Mouse (Mus musculus) neural tube, embryonic 12.5 days (tissue): ENCODE measurements around the gene Btaf1. TPM values are rescaled to one million over a fixed set of nuclear protein-coding genes. Genes with fewer than 3 reads are reported as not detected.

ENCODE experiments used
- ATAC-seq: fragments of 200-750 bp; cut with Nextera tagmentation; 2 replicates; pipeline ENCODE4 v1.8.0; 2017; ENCODE audit warnings: low read depth, mild to moderate bottlenecking, moderate TSS enrichment, moderate library complexity; ENCODE audit not compliant: low FRiP score
- H3K27ac ChIP-seq: fragments of 300-500 bp; sonication (generic); 2 replicates; pipeline ENCODE4 v1.5.1; 2016
- H3K27me3 ChIP-seq: fragments of 300-500 bp; sonication (generic); replicated peaks from 2 replicates; pipeline ENCODE4 v1.6.1; 2016; ENCODE audit warnings: mild to moderate bottlenecking
- H3K36me3 ChIP-seq: fragments of 300-500 bp; sonication (generic); 2 replicates; pipeline ENCODE4 v1.6.1; 2016; ENCODE audit warnings: mild to moderate bottlenecking
- H3K4me1 ChIP-seq: fragments of 300-500 bp; sonication (generic); 2 replicates; pipeline ENCODE4 v1.6.1; 2016
- H3K4me2 ChIP-seq: fragments of 300-500 bp; sonication (generic); replicated peaks from 2 replicates; pipeline ENCODE4 v1.6.1; 2016; ENCODE audit warnings: mild to moderate bottlenecking
- H3K4me3 ChIP-seq: fragments of 300-500 bp; sonication (generic); 2 replicates; pipeline ENCODE4 v1.5.1; 2016
- H3K9ac ChIP-seq: fragments of 300-500 bp; sonication (generic); 2 replicates; pipeline ENCODE4 v1.6.1; 2016; ENCODE audit warnings: mild to moderate bottlenecking
- H3K9me3 ChIP-seq: fragments of 300-500 bp; sonication (generic); 2 replicates; pipeline ENCODE4 v1.6.1; 2016; ENCODE audit warnings: mild to moderate bottlenecking
- WGBS: fragments of 180-500 bp; shearing (Covaris S2); methylation state at CpG from one replicate; pipeline ENCODE4 v1.1.7; 2016; 5-methylcytosine and 5-hydroxymethylcytosine counted together
- polyA plus RNA-seq: library from polyadenylated mRNA; unstranded; fragments of >200 nt; fragmentation: Nextera tagmentation; extraction: Ambion mirVana; gene quantifications from 2 replicates; pipeline ENCODE4 v1.2.1, GENCODE M21; 2016

The Btaf1 gene
- polyA plus RNA-seq, 1 experiment from 2014 or later: 17.3 TPM

DNA sequence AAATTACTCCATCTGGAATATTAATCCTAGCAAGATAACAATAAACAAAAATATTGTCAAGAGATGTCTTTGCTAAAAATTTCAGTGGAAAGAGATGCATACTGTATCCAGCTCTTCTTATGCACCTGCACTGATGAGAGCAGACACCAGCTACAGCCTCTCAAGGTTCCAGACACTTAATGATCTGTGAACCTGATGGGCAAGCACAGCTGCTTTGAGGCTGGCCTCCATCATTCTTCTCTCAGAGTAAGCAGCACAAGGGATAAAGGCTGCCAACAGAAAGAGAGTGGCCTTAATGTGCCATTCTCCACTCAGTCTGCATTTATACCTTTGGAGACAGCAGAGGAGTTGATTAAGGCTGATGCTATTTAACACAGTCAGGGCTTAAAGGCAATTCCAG is 115.0 kb downstream of the Btaf1 start:
- no peaks in the 10 kb centered on the region for H3K9me3 ChIP-seq
- H3K9ac ChIP-seq: no peak overlapping the region
- H3K4me2 ChIP-seq: no peak overlapping the region
- no peak for ATAC-seq
- no peak overlapping the region for H3K27ac ChIP-seq
- peaks cover 3% of the 10 kb centered on the region; the same call in 1 of the 2 replicates for H3K36me3 ChIP-seq
- no peaks in the 10 kb centered on the region for H3K27me3 ChIP-seq
- no peak overlapping the region for H3K4me3 ChIP-seq
- H3K4me1 ChIP-seq: no peaks in the 10 kb centered on the region

DNA sequence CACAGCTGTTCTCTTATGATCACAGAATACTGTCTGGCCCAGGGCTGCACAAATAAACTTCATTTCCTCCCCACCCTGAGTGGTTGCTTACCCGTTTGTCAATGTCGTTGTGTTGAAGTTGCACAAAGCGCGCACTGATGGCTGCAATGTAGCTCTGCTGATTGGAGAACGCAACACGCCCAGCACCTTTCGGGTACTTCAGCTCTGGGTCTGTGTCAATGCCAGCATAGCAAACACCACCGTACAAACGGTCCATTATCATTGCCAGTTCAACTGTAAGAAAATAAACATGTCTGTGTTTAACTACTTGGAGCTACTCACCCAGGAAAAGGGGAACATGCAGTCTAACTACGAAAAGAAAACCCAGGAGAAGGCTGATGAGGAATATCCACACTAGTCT is 118.6 kb downstream of the Btaf1 start:
- Histone ChIP-seq H3K4me1 (no peaks in the 10 kb centered on the region), H3K4me3 (no peak overlapping the region), H3K4me2 (no peak overlapping the region), H3K27ac (no peak overlapping the region), H3K36me3 (0 out of 2 replicates have a peak, but pooled peaks cover under 1% of the 10 kb centered on the region), H3K9ac (no peak overlapping the region), H3K27me3 (no peaks in the 10 kb centered on the region), H3K9me3 (no peaks in the 10 kb centered on the region)
- no peak for ATAC-seq
- WGBS: 79% methylated on average over 10 of the region's 10 CpGs

DNA sequence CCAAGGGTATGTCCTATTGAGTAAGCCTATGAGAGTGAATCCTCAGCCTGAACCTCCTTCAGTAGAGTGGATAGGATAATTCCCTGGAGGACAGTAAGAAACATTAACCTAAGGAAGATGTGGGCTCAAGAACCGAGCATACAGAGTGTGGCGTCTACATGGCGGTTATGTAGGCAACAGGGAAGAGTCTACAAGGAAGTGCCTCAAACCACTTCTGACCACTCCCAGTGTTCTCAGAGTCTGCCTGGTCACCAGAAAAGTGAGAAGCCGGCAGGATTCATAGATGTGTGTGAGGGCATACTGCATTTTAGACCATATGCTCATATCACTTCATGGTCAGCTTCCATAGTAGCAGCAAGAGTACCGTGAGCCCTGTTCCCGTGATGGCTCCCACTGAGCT is 122.6 kb downstream of the Btaf1 start:
- H3K36me3 ChIP-seq: no peaks in the 10 kb centered on the region
- ATAC-seq: no peak
- H3K4me2 ChIP-seq: no peak overlapping the region
- no peaks in the 10 kb centered on the region for H3K4me1 ChIP-seq
- H3K9me3 ChIP-seq: no peaks in the 10 kb centered on the region
- no peak overlapping the region for H3K4me3 ChIP-seq
- H3K9ac ChIP-seq: no peak overlapping the region
- 92% methylated on average over 6 of the region's 6 CpGs for WGBS
- no peak overlapping the region for H3K27ac ChIP-seq
- no peaks in the 10 kb centered on the region for H3K27me3 ChIP-seq

DNA sequence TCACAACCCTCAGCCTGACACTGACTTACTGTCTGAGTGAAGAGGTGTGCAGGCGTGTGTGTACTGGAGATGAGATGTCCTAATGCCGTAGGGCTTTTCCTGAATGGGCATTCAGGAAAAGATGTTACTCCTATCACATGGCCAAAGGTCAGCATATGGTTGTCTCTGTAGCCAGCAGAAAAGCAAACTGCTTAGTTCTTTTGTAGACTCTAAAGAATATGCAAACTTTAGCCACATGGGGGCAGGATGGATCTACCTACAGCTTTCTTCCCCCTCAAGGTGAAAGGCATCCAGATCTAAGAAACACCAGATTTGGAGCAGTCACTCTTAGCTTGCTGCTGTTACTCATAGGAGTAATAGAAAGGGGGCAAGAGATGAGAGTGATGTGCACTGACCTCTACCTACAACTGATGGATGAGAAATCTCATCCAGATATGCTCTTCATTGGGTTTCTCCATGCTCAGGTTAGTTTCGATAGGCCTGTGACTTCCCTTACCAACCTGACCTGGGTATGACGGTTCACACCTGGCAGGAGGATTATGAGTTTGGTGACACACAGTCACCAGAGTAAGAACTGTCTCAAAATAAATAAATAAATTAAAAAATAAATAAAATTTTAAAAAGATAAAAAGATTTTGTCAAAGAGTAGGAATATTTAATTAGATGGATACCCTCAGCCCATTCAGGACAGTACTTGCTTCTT is 124.9 kb downstream of the Btaf1 start:
- Histone ChIP-seq H3K36me3 (no peaks in the 10 kb centered on the region), H3K27ac (no peak overlapping the region), H3K4me3 (no peak overlapping the region), H3K27me3 (no peaks in the 10 kb centered on the region), H3K4me1 (no peaks in the 10 kb centered on the region), H3K9me3 (no peaks in the 10 kb centered on the region), H3K4me2 (no peak overlapping the region), H3K9ac (no peak overlapping the region)
- 72% methylated on average over 4 of the region's 4 CpGs for WGBS
- ATAC-seq: peak; percentile 37; the same call in 1 of the 2 replicates

DNA sequence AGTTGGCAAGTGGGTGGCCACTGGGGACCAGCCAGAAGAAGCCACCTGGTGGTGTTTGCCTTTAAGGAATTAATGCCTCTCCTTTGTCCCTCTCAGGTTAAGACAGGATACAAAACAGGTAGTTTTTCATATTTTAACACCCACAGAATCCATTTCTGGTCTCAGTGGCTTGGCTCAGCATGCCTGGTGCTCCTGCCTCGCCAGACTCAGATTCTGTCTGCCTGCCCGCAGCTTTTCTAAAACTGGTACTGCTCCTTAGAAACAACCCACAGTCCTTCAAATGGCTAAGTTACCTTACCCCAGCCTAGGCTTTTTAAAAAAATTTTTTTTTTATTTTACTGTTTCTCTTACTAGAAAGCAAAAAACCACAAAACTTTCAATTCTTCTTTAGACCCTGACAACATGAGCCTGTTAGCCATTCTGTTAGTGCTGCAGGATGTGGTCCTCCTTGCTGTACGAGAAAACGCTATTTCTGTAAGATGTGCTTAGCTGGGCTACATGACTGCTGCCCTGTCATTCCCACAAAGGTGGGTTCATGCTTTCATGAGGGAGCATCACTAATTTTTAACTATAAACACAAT is 130.2 kb downstream of the Btaf1 start:
- WGBS: 84% methylated on average over 4 of the region's 4 CpGs
- no peaks in the 10 kb centered on the region for H3K27me3 ChIP-seq
- no peak overlapping the region for H3K4me3 ChIP-seq

DNA sequence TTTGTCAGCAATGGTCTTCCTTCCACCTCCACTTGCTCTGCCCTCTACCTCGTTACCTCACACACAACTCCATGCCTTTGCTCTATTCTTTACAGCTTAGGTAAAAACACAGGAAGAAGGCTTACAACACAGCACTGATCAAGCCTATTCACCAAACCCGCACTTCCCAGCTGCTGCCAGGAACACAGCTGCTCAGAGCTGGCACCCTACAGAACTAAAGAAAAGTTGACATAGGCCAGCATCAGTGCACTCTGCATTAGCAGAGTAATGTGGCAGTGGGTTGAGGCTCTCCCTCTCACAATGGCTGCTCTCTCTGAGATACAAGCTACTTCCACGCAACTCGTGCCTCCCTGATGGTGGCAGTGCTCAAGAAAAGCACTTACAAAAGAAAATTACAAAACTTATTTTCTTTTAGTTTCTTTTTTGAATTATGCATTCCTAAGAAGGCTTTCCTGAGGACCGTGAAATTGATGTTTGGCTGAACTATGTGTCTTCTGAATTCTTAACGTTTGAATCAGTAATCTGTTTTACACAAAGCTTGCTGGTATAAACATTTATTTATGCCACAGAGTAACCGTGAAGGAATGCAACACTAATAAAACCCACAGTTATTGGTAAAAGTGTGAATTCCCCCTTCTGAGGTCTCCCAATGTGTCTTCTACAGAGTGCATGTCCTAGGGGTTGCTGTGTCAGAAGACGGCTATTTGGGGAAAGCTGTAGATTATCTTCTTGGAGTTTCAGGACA is 131.5 kb downstream of the Btaf1 start:
- WGBS: 76% methylated on average over 8 of the region's 8 CpGs
- Histone ChIP-seq H3K9me3 (no peaks in the 10 kb centered on the region), H3K36me3 (no peaks in the 10 kb centered on the region), H3K4me1 (no peaks in the 10 kb centered on the region), H3K4me2 (no peak overlapping the region), H3K27me3 (no peaks in the 10 kb centered on the region), H3K9ac (no peak overlapping the region), H3K4me3 (no peak overlapping the region), H3K27ac (no peak overlapping the region)
- no peak for ATAC-seq

More for the DNA sequence above, 130.2 kb downstream of the Btaf1 start:
- H3K4me1 ChIP-seq: no peaks in the 10 kb centered on the region
- H3K27ac ChIP-seq: no peak overlapping the region
- no peaks in the 10 kb centered on the region for H3K36me3 ChIP-seq
- no peak for ATAC-seq
- no peaks in the 10 kb centered on the region for H3K9me3 ChIP-seq
- no peak overlapping the region for H3K9ac ChIP-seq
- H3K4me2 ChIP-seq: no peak overlapping the region

DNA sequence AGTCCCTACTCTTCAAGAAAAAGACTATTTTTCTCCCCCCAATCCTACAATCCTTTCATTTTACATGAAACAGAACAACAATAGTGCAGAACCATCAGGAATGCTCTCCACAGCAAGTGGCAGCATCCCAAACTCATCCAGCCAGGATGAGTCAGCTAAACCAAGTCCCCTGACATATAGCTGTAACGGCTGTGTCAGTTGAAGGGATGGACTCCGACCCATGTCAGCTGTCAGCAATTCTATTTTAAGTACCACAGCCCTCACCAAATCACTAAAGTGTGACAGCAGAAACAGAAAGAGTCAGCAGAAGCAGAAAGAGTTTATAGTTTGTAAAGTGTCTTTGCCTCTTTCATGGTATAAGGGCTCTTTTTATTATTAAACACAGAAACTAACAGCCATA is 133.7 kb downstream of the Btaf1 start:
- Histone ChIP-seq H3K9me3 (no peaks in the 10 kb centered on the region), H3K9ac (no peak overlapping the region), H3K4me3 (no peak overlapping the region), H3K4me1 (no peaks in the 10 kb centered on the region), H3K27ac (no peak overlapping the region), H3K4me2 (no peak overlapping the region), H3K27me3 (no peaks in the 10 kb centered on the region), H3K36me3 (no peaks in the 10 kb centered on the region)
- WGBS: 70% methylated on average over 2 of the region's 2 CpGs
- no peak for ATAC-seq

DNA sequence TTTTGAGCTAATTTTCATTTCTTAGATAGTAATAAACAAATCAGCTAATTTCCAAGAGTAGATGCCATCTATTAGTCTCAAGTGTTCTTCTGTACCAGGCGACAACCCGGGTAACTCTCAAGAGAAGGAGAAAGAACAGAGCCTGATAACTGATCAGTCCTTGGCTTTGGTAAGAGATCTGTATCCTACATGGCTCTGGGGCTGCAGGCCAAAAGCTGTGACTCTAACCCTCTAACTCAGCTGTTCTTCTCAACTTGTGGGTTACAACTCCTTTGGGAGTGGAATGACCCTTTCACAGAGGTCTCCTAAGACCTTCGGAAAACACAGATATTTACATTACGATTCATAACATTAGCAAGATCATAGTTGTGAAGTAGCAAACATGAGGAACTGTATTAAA is 134.2 kb downstream of the Btaf1 start:
- Histone ChIP-seq H3K36me3 (no peaks in the 10 kb centered on the region), H3K27me3 (no peaks in the 10 kb centered on the region), H3K9ac (no peak overlapping the region), H3K4me1 (no peaks in the 10 kb centered on the region), H3K27ac (no peak overlapping the region), H3K4me2 (no peak overlapping the region), H3K4me3 (no peak overlapping the region), H3K9me3 (no peaks in the 10 kb centered on the region)
- WGBS: 94% methylated on average over 4 of the region's 4 CpGs
- no peak for ATAC-seq

Other genes with a start within 250 kb of the Btaf1 start
- gene Ppp1r3c, start 189.4 kb upstream of the Btaf1 start, polyA plus RNA-seq: 3.5 and 3.9 TPM in 2 replicates
- 81.8 and 85.3 TPM in 2 replicates for gene Tnks2, start 91.8 kb upstream of the Btaf1 start, polyA plus RNA-seq
- 99.2 and 108 TPM in 2 replicates for gene Fgfbp3, start 6.5 kb upstream of the Btaf1 start, polyA plus RNA-seq